Mouse (Mus musculus): ENCODE data around the gene Cog7. TPM values are rescaled to one million over a fixed set of nuclear protein-coding genes. Genes with fewer than 3 reads are reported as not detected.

The Cog7 gene
- polyA plus RNA-seq, 1 experiment from 2014 or later, result 24.6 TPM

- WGBS, result 57% methylated on average over 7 of the region's 7 CpGs
- H3K36me3 ChIP-seq (ENCODE audit: control insufficient read depth, insufficient read depth, low read length), result 0 out of 2 replicates have a peak, but pooled peaks cover 3% of the 10 kb centered on the region
- no peak overlapping the region for H3K4me2 ChIP-seq (ENCODE audit: low read depth, low read length)
- no peaks in the 10 kb centered on the region for H3K9me3 ChIP-seq (replicated peaks; ENCODE audit: control insufficient read depth, low read length)
- H3K4me3 ChIP-seq (replicated peaks; ENCODE audit: low read length), result no peak overlapping the region
- H3K4me1 ChIP-seq (ENCODE audit: control insufficient read depth, insufficient read depth, low read length), result peaks cover 8% of the 10 kb centered on the region
- no peak overlapping the region for H3K9ac ChIP-seq (ENCODE audit: low read length)
- H3K27ac ChIP-seq (ENCODE audit: low read length), result no peak overlapping the region
- no peaks in the 10 kb centered on the region for H3K27me3 ChIP-seq (ENCODE audit: control insufficient read depth, insufficient read depth, low read length)
- 0 out of 2 replicates have a peak, but pooled peaks have one; percentile 4 for ATAC-seq (ENCODE audit: insufficient read depth, low FRiP score)
These were observed 50.3 kb downstream of the Cog7 start for GRCm38 (mm10) chr7:121931246-121931645.

GRCm38 (mm10) chr7:121927882-121928281, 53.6 kb downstream of the Cog7 start:
- Histone ChIP-seq H3K4me3 (replicated peaks; ENCODE audit: low read length) (no peak overlapping the region), H3K4me2 (ENCODE audit: low read depth, low read length) (no peak overlapping the region), H3K27ac (ENCODE audit: low read length) (no peak overlapping the region), H3K9ac (ENCODE audit: low read length) (no peak overlapping the region), H3K9me3 (replicated peaks; ENCODE audit: control insufficient read depth, low read length) (no peaks in the 10 kb centered on the region), H3K27me3 (ENCODE audit: control insufficient read depth, insufficient read depth, low read length) (no peaks in the 10 kb centered on the region), H3K36me3 (ENCODE audit: control insufficient read depth, insufficient read depth, low read length) (0 out of 2 replicates have a peak, but pooled peaks cover 3% of the 10 kb centered on the region), H3K4me1 (ENCODE audit: control insufficient read depth, insufficient read depth, low read length) (no peaks in the 10 kb centered on the region)
- no peak for ATAC-seq (ENCODE audit: insufficient read depth, low FRiP score)
- WGBS, result 93% methylated on average over 2 of the region's 2 CpGs

- Histone ChIP-seq H3K4me2 (ENCODE audit: low read depth, low read length) (no peak overlapping the region), H3K9ac (ENCODE audit: low read length) (no peak overlapping the region), H3K4me1 (ENCODE audit: control insufficient read depth, insufficient read depth, low read length) (no peaks in the 10 kb centered on the region), H3K4me3 (replicated peaks; ENCODE audit: low read length) (no peak overlapping the region), H3K27ac (ENCODE audit: low read length) (no peak overlapping the region), H3K27me3 (ENCODE audit: control insufficient read depth, insufficient read depth, low read length) (no peaks in the 10 kb centered on the region), H3K9me3 (replicated peaks; ENCODE audit: control insufficient read depth, low read length) (no peaks in the 10 kb centered on the region), H3K36me3 (ENCODE audit: control insufficient read depth, insufficient read depth, low read length) (0 out of 2 replicates have a peak, but pooled peaks cover 5% of the 10 kb centered on the region)
- ATAC-seq (ENCODE audit: insufficient read depth, low FRiP score), result no peak
- 94% methylated on average over 7 of the region's 7 CpGs for WGBS
These were observed 57.1 kb downstream of the Cog7 start for GRCm38 (mm10) chr7:121924361-121924760.

GRCm38 (mm10) chr7:121913944-121914343, 67.6 kb downstream of the Cog7 start:
- no peaks in the 10 kb centered on the region for H3K27me3 ChIP-seq (ENCODE audit: control insufficient read depth, insufficient read depth, low read length)
- no peak for ATAC-seq (ENCODE audit: insufficient read depth, low FRiP score)
- H3K4me3 ChIP-seq (replicated peaks; ENCODE audit: low read length), result no peak overlapping the region
- no peaks in the 10 kb centered on the region for H3K9me3 ChIP-seq (replicated peaks; ENCODE audit: control insufficient read depth, low read length)
- H3K9ac ChIP-seq (ENCODE audit: low read length), result no peak overlapping the region
- no peaks in the 10 kb centered on the region for H3K36me3 ChIP-seq (ENCODE audit: control insufficient read depth, insufficient read depth, low read length)
- no peak overlapping the region for H3K4me2 ChIP-seq (ENCODE audit: low read depth, low read length)
- H3K4me1 ChIP-seq (ENCODE audit: control insufficient read depth, insufficient read depth, low read length), result no peaks in the 10 kb centered on the region
- H3K27ac ChIP-seq (ENCODE audit: low read length), result no peak overlapping the region
- WGBS, result 55% methylated on average over 6 of the region's 6 CpGs

- Histone ChIP-seq H3K4me3 (replicated peaks; ENCODE audit: low read length) (no peak overlapping the region), H3K4me1 (ENCODE audit: control insufficient read depth, insufficient read depth, low read length) (no peaks in the 10 kb centered on the region), H3K9me3 (replicated peaks; ENCODE audit: control insufficient read depth, low read length) (no peaks in the 10 kb centered on the region), H3K9ac (ENCODE audit: low read length) (no peak overlapping the region), H3K27me3 (ENCODE audit: control insufficient read depth, insufficient read depth, low read length) (no peaks in the 10 kb centered on the region), H3K36me3 (ENCODE audit: control insufficient read depth, insufficient read depth, low read length) (no peaks in the 10 kb centered on the region), H3K27ac (ENCODE audit: low read length) (no peak overlapping the region), H3K4me2 (ENCODE audit: low read depth, low read length) (no peak overlapping the region)
- ATAC-seq (ENCODE audit: insufficient read depth, low FRiP score), result no peak
- 69% methylated on average over 8 of the region's 8 CpGs for WGBS
These were observed 69.3 kb downstream of the Cog7 start for GRCm38 (mm10) chr7:121912250-121912649.

- WGBS, result 57% methylated on average over 4 of the region's 4 CpGs
- Histone ChIP-seq H3K4me3 (replicated peaks; ENCODE audit: low read length) (no peak overlapping the region), H3K27me3 (ENCODE audit: control insufficient read depth, insufficient read depth, low read length) (no peaks in the 10 kb centered on the region), H3K4me2 (ENCODE audit: low read depth, low read length) (no peak overlapping the region), H3K9ac (ENCODE audit: low read length) (no peak overlapping the region), H3K36me3 (ENCODE audit: control insufficient read depth, insufficient read depth, low read length) (no peaks in the 10 kb centered on the region), H3K27ac (ENCODE audit: low read length) (no peak overlapping the region), H3K4me1 (ENCODE audit: control insufficient read depth, insufficient read depth, low read length) (no peaks in the 10 kb centered on the region; the same call in 1 of the 2 replicates), H3K9me3 (replicated peaks; ENCODE audit: control insufficient read depth, low read length) (no peaks in the 10 kb centered on the region)
- ATAC-seq (ENCODE audit: insufficient read depth, low FRiP score), result no peak
These were observed 74.6 kb downstream of the Cog7 start for GRCm38 (mm10) chr7:121906879-121907278.

- 43% methylated on average over 8 of the region's 8 CpGs for WGBS
- ATAC-seq (ENCODE audit: insufficient read depth, low FRiP score), result peak; percentile 79; the same call in 1 of the 2 replicates
These were observed 78.6 kb downstream of the Cog7 start for GRCm38 (mm10) chr7:121902757-121903411.

GRCm38 (mm10) chr7:121899940-121900339, 81.6 kb downstream of the Cog7 start:
- Histone ChIP-seq H3K36me3 (ENCODE audit: control insufficient read depth, insufficient read depth, low read length) (no peaks in the 10 kb centered on the region), H3K4me3 (replicated peaks; ENCODE audit: low read length) (no peak overlapping the region), H3K4me1 (ENCODE audit: control insufficient read depth, insufficient read depth, low read length) (no peaks in the 10 kb centered on the region; the same call in 1 of the 2 replicates), H3K9ac (ENCODE audit: low read length) (no peak overlapping the region), H3K27ac (ENCODE audit: low read length) (no peak overlapping the region), H3K4me2 (ENCODE audit: low read depth, low read length) (no peak overlapping the region), H3K9me3 (replicated peaks; ENCODE audit: control insufficient read depth, low read length) (no peaks in the 10 kb centered on the region), H3K27me3 (ENCODE audit: control insufficient read depth, insufficient read depth, low read length) (no peaks in the 10 kb centered on the region; the same call in 1 of the 2 replicates)
- no peak for ATAC-seq (ENCODE audit: insufficient read depth, low FRiP score)
- WGBS, result 15% methylated on average over 7 of the region's 7 CpGs

More at GRCm38 (mm10) chr7:121902757-121903411, 78.6 kb downstream of the Cog7 start:
- Histone ChIP-seq H3K4me3 (replicated peaks; ENCODE audit: low read length) (no peak overlapping the region), H3K36me3 (ENCODE audit: control insufficient read depth, insufficient read depth, low read length) (no peaks in the 10 kb centered on the region), H3K9me3 (replicated peaks; ENCODE audit: control insufficient read depth, low read length) (no peaks in the 10 kb centered on the region), H3K27ac (ENCODE audit: low read length) (no peak overlapping the region; the same call in 1 of the 2 replicates), H3K27me3 (ENCODE audit: control insufficient read depth, insufficient read depth, low read length) (no peaks in the 10 kb centered on the region; the same call in 1 of the 2 replicates), H3K4me1 (ENCODE audit: control insufficient read depth, insufficient read depth, low read length) (no peaks in the 10 kb centered on the region; the same call in 1 of the 2 replicates), H3K9ac (ENCODE audit: low read length) (no peak overlapping the region), H3K4me2 (ENCODE audit: low read depth, low read length) (no peak overlapping the region)

- no peak for ATAC-seq (ENCODE audit: insufficient read depth, low FRiP score)
- no peaks in the 10 kb centered on the region for H3K36me3 ChIP-seq (ENCODE audit: control insufficient read depth, insufficient read depth, low read length)
- no peak overlapping the region for H3K9ac ChIP-seq (ENCODE audit: low read length)
- H3K4me2 ChIP-seq (ENCODE audit: low read depth, low read length), result peak overlapping the region; percentile 25; the same call in 1 of the 2 replicates
- no peaks in the 10 kb centered on the region for H3K9me3 ChIP-seq (replicated peaks; ENCODE audit: control insufficient read depth, low read length)
- H3K4me1 ChIP-seq (ENCODE audit: control insufficient read depth, insufficient read depth, low read length), result no peaks in the 10 kb centered on the region; the same call in 1 of the 2 replicates
- no peak overlapping the region for H3K4me3 ChIP-seq (replicated peaks; ENCODE audit: low read length)
- 8% methylated on average over 14 of the region's 14 CpGs for WGBS
- no peaks in the 10 kb centered on the region; the same call in 1 of the 2 replicates for H3K27me3 ChIP-seq (ENCODE audit: control insufficient read depth, insufficient read depth, low read length)
- H3K27ac ChIP-seq (ENCODE audit: low read length), result no peak overlapping the region
These were observed 82.2 kb downstream of the Cog7 start for GRCm38 (mm10) chr7:121899311-121899710.
